Mouse (Mus musculus) forebrain, embryonic 15.5 days (tissue): Measurements from ENCODE around the gene Ccdc194. TPM values are rescaled to one million over a fixed set of nuclear protein-coding genes. Genes with fewer than 3 reads are reported as not detected.
A peak's percentile ranks its signal among the peaks of the same experiment; 100 is the strongest.
"Not testable (repeated sequence)": the region's sequence is repeated elsewhere in the genome, so short reads cannot be mapped to it uniquely, and the experiment has no call there.

Experiments
- ATAC-seq: fragments of 200-750 bp; cut with Nextera tagmentation; replicated peaks from 2 replicates; pipeline ENCODE4 v1.8.0; 2017; ENCODE audit warnings: mild to moderate bottlenecking, moderate TSS enrichment, moderate library complexity
- H3K27ac ChIP-seq: fragments of 300-500 bp; sonication (generic); replicated peaks from 2 replicates; pipeline ENCODE4 v1.5.1; 2015; ENCODE audit warnings: mild to moderate bottlenecking, inconsistent platforms
- H3K27me3 ChIP-seq: fragments of 300-500 bp; sonication (generic); 2 replicates; pipeline ENCODE4 v1.6.1; 2015; ENCODE audit warnings: inconsistent platforms
- H3K36me3 ChIP-seq: fragments of 300-500 bp; sonication (generic); 2 replicates; pipeline ENCODE4 v1.6.1; 2015; ENCODE audit warnings: mild to moderate bottlenecking, inconsistent platforms
- H3K4me1 ChIP-seq: fragments of 300-500 bp; sonication (generic); 2 replicates; pipeline ENCODE4 v1.6.1; 2015; ENCODE audit warnings: inconsistent platforms
- H3K4me2 ChIP-seq: fragments of 300-500 bp; sonication (generic); replicated peaks from 2 replicates; pipeline ENCODE4 v1.6.1; 2015; ENCODE audit warnings: mild to moderate bottlenecking, inconsistent platforms
- H3K4me3 ChIP-seq: fragments of 300-500 bp; sonication (generic); 2 replicates; pipeline ENCODE4 v1.5.1; 2015; ENCODE audit warnings: mild to moderate bottlenecking, inconsistent platforms
- H3K9ac ChIP-seq: fragments of 300-500 bp; sonication (generic); replicated peaks from 2 replicates; pipeline ENCODE4 v1.6.1; 2015; ENCODE audit warnings: mild to moderate bottlenecking, inconsistent platforms
- H3K9me3 ChIP-seq: fragments of 300-500 bp; sonication (generic); 2 replicates; pipeline ENCODE4 v1.6.1; 2016; ENCODE audit warnings: inconsistent platforms
- WGBS: fragments of 180-500 bp; shearing (Covaris S2); methylation state at CpG from one replicate; pipeline ENCODE4 v1.1.7; 2015; ENCODE audit warnings: mixed read lengths; 5-methylcytosine and 5-hydroxymethylcytosine counted together
- polyA plus RNA-seq: library from polyadenylated mRNA; unstranded; fragments of >200 nt; fragmentation: Nextera tagmentation; extraction: Ambion mirVana; gene quantifications from 2 replicates; pipeline ENCODE4 v1.2.1, GENCODE M21; 2015

Gene Ccdc194
- polyA plus RNA-seq, 1 experiment from 2014 or later: 0.11 TPM

- Histone ChIP-seq H3K9ac (no peak overlapping the region), H3K4me2 (no peak overlapping the region), H3K36me3 (peaks cover 26% of the 10 kb centered on the region), H3K4me1 (peaks cover 10% of the 10 kb centered on the region), H3K27ac (no peak overlapping the region), H3K4me3 (no peak overlapping the region), H3K9me3 (no peaks in the 10 kb centered on the region), H3K27me3 (no peaks in the 10 kb centered on the region)
- 93% methylated on average over 11 of the region's 11 CpGs for WGBS
- ATAC-seq: no peak
Observed at GRCm38 (mm10) chr8:71545053-71545452, 19.5 kb upstream of the Ccdc194 start.

GRCm38 (mm10) chr8:71543755-71544154 is 18.2 kb upstream of the Ccdc194 start:
- Histone ChIP-seq H3K27me3 (0 out of 2 replicates have a peak, but pooled peaks cover 3% of the 10 kb centered on the region), H3K9me3 (no peaks in the 10 kb centered on the region), H3K9ac (no peak overlapping the region), H3K4me2 (peak overlapping the region; percentile 86), H3K4me1 (peaks cover 10% of the 10 kb centered on the region), H3K4me3 (peak overlapping the region; percentile 92), H3K27ac (no peak overlapping the region), H3K36me3 (peaks cover 25% of the 10 kb centered on the region)
- WGBS: 90% methylated on average over 9 of the region's 9 CpGs
- no peak for ATAC-seq

- peak; percentile 96 for ATAC-seq
- Histone ChIP-seq H3K9me3 (no peaks in the 10 kb centered on the region), H3K27ac (peak within 1 kb of the TSS; percentile 36; the same call in 1 of the 2 replicates)
Observed at GRCm38 (mm10) chr8:71542632-71543343, 17.3 kb upstream of the Ccdc194 start, which contains the start of gene Mvb12a. Mvb12a (plus strand) TSS chr8:71542922.

GRCm38 (mm10) chr8:71537028-71537867 is 11.7 kb upstream of the Ccdc194 start, which contains the start of gene Bst2:
Bst2 (minus strand) TSS chr8:71537456.
- no peak for ATAC-seq
- Histone ChIP-seq H3K4me3 (peak within 1 kb of the TSS; percentile 29), H3K4me2 (peak within 1 kb of the TSS; percentile 48), H3K27ac (no peak within 1 kb of the TSS), H3K9ac (peak within 1 kb of the TSS; percentile 24; the same call in 1 of the 2 replicates), H3K4me1 (peaks cover 11% of the 10 kb centered on the region), H3K27me3 (peaks cover 21% of the 10 kb centered on the region), H3K36me3 (no peaks in the 10 kb centered on the region), H3K9me3 (no peaks in the 10 kb centered on the region)
- WGBS: 3% methylated on average over 37 of the region's 37 CpGs

More at GRCm38 (mm10) chr8:71542632-71543343, 17.3 kb upstream of the Ccdc194 start, which contains the start of gene Mvb12a:
- Histone ChIP-seq H3K36me3 (peaks cover 17% of the 10 kb centered on the region), H3K9ac (peak within 1 kb of the TSS; percentile 87), H3K27me3 (peaks cover 8% of the 10 kb centered on the region; the same call in 1 of the 2 replicates), H3K4me3 (peak within 1 kb of the TSS; percentile 92), H3K4me1 (peaks cover 11% of the 10 kb centered on the region), H3K4me2 (peak within 1 kb of the TSS; percentile 86)
- under 1% methylated on average over 55 of the region's 55 CpGs for WGBS

GRCm38 (mm10) chr8:71535663-71536062 is 10.2 kb upstream of the Ccdc194 start:
- 64% methylated on average over 5 of the region's 5 CpGs for WGBS
- H3K4me3 ChIP-seq: no peak overlapping the region
- H3K9me3 ChIP-seq: no peaks in the 10 kb centered on the region
- no peak overlapping the region for H3K4me2 ChIP-seq
- no peak for ATAC-seq
- no peak overlapping the region for H3K9ac ChIP-seq
- H3K27me3 ChIP-seq: peaks cover 21% of the 10 kb centered on the region
- H3K36me3 ChIP-seq: no peaks in the 10 kb centered on the region
- H3K4me1 ChIP-seq: peaks cover 11% of the 10 kb centered on the region
- no peak overlapping the region for H3K27ac ChIP-seq

GRCm38 (mm10) chr8:71534263-71534810 is 8.8 kb upstream of the Ccdc194 start:
- WGBS: 53% methylated on average over 3 of the region's 3 CpGs
- Histone ChIP-seq H3K4me1 (peaks cover 11% of the 10 kb centered on the region), H3K4me2 (no peak overlapping the region), H3K4me3 (no peak overlapping the region), H3K36me3 (no peaks in the 10 kb centered on the region), H3K27ac (no peak overlapping the region), H3K9me3 (no peaks in the 10 kb centered on the region), H3K9ac (no peak overlapping the region), H3K27me3 (peaks cover 18% of the 10 kb centered on the region)
- no peak for ATAC-seq

- WGBS: 83% methylated on average over 6 of the region's 12 CpGs
- not testable (repeated sequence) for H3K9me3 ChIP-seq, H3K4me3 ChIP-seq, H3K9ac ChIP-seq, H3K36me3 ChIP-seq, H3K4me2 ChIP-seq, H3K4me1 ChIP-seq, H3K27ac ChIP-seq, ATAC-seq
- peaks cover 12% of the 10 kb centered on the region for H3K27me3 ChIP-seq
Observed at GRCm38 (mm10) chr8:71530735-71531467, 5.4 kb upstream of the Ccdc194 start.

- Histone ChIP-seq H3K9ac (no peak overlapping the region), H3K9me3 (no peaks in the 10 kb centered on the region), H3K4me1 (peaks cover 4% of the 10 kb centered on the region; the same call in 1 of the 2 replicates), H3K4me3 (no peak overlapping the region), H3K4me2 (no peak overlapping the region), H3K36me3 (no peaks in the 10 kb centered on the region), H3K27me3 (peaks cover 33% of the 10 kb centered on the region), H3K27ac (peak overlapping the region; percentile 40; the same call in 1 of the 2 replicates)
- 88% methylated on average over 11 of the region's 11 CpGs for WGBS
- no peak for ATAC-seq
Observed at GRCm38 (mm10) chr8:71528362-71529073, 3.0 kb upstream of the Ccdc194 start.

GRCm38 (mm10) chr8:71527162-71527870 is 1.8 kb upstream of the Ccdc194 start:
- no peak overlapping the region for H3K9ac ChIP-seq
- ATAC-seq: no peak

GRCm38 (mm10) chr8:71526272-71526671 is 761 bp upstream of the Ccdc194 start:
- Histone ChIP-seq H3K4me3 (no peak overlapping the region), H3K27me3 (peaks cover 35% of the 10 kb centered on the region), H3K9me3 (no peaks in the 10 kb centered on the region), H3K4me2 (no peak overlapping the region), H3K27ac (no peak overlapping the region), H3K4me1 (peaks cover 9% of the 10 kb centered on the region; the same call in 1 of the 2 replicates), H3K36me3 (no peaks in the 10 kb centered on the region), H3K9ac (no peak overlapping the region)
- ATAC-seq: no peak
- WGBS: 4% methylated on average over 6 of the region's 6 CpGs

More at GRCm38 (mm10) chr8:71527162-71527870, 1.8 kb upstream of the Ccdc194 start:
- Histone ChIP-seq H3K4me2 (no peak overlapping the region), H3K4me3 (no peak overlapping the region), H3K36me3 (no peaks in the 10 kb centered on the region), H3K27ac (no peak overlapping the region), H3K27me3 (peaks cover 35% of the 10 kb centered on the region), H3K4me1 (peaks cover 4% of the 10 kb centered on the region; the same call in 1 of the 2 replicates), H3K9me3 (no peaks in the 10 kb centered on the region)
- WGBS: 42% methylated on average over 3 of the region's 3 CpGs
